Mouse (Mus musculus): ENCODE measurements around the gene Cc2d2b. TPM values are rescaled to one million over a fixed set of nuclear protein-coding genes. Genes with fewer than 3 reads are reported as not detected.

Cc2d2b gene
- polyA plus RNA-seq, 2 experiments from 2014 or later: 1.0 to 2.2 TPM

- ATAC-seq: peak; percentile 28
These were observed 13.6 kb downstream of the Cc2d2b start for GRCm38 (mm10) chr19:40762023-40762759.

- ATAC-seq: no peak
These were observed 18.6 kb downstream of the Cc2d2b start for GRCm38 (mm10) chr19:40767189-40767588.

- no peak for ATAC-seq
These were observed 20.8 kb downstream of the Cc2d2b start for GRCm38 (mm10) chr19:40769341-40769770.

- peak; percentile 14 for ATAC-seq
These were observed 39.6 kb downstream of the Cc2d2b start for GRCm38 (mm10) chr19:40788004-40788714.

- no peak for ATAC-seq
These were observed 40.1 kb downstream of the Cc2d2b start for GRCm38 (mm10) chr19:40788715-40789084.

- no peak for ATAC-seq
These were observed 56.7 kb downstream of the Cc2d2b start for GRCm38 (mm10) chr19:40805176-40805737.

GRCm38 (mm10) chr19:40809858-40810257 is 61.3 kb downstream of the Cc2d2b start:
- peak; percentile 84 for ATAC-seq

- ATAC-seq: no peak
These were observed 63.3 kb downstream of the Cc2d2b start for GRCm38 (mm10) chr19:40811840-40812239.

GRCm38 (mm10) chr19:40812778-40813177 is 64.2 kb downstream of the Cc2d2b start:
- no peak for ATAC-seq

GRCm38 (mm10) chr19:40813385-40813784 is 64.8 kb downstream of the Cc2d2b start:
- ATAC-seq: no peak

- ATAC-seq: no peak
These were observed 67.2 kb downstream of the Cc2d2b start for GRCm38 (mm10) chr19:40815645-40816183.

GRCm38 (mm10) chr19:40817901-40818532 is 69.5 kb downstream of the Cc2d2b start:
- ATAC-seq: no peak

GRCm38 (mm10) chr19:40818764-40819163 is 70.2 kb downstream of the Cc2d2b start:
- ATAC-seq: peak; percentile 90

GRCm38 (mm10) chr19:40821306-40821825 is 72.8 kb downstream of the Cc2d2b start:
- ATAC-seq: no peak

- ATAC-seq: no peak
These were observed 77.1 kb downstream of the Cc2d2b start for GRCm38 (mm10) chr19:40825636-40826035.

GRCm38 (mm10) chr19:40826735-40827134 is 78.2 kb downstream of the Cc2d2b start:
- no peak for ATAC-seq

- ATAC-seq: no peak
These were observed 81.6 kb downstream of the Cc2d2b start for GRCm38 (mm10) chr19:40830198-40830597.

- peak; percentile 85 for ATAC-seq
These were observed 82.3 kb downstream of the Cc2d2b start, which contains the start of gene Ccnj for GRCm38 (mm10) chr19:40830703-40831415. Ccnj (plus strand) TSS chr19:40831279.

GRCm38 (mm10) chr19:40831416-40832201 is 83.1 kb downstream of the Cc2d2b start:
- peak; percentile 29 for ATAC-seq

GRCm38 (mm10) chr19:40832361-40832760 is 83.8 kb downstream of the Cc2d2b start:
- no peak for ATAC-seq

- ATAC-seq: no peak
These were observed 85.9 kb downstream of the Cc2d2b start for GRCm38 (mm10) chr19:40834436-40834835.

Measured in activated CD4-positive, CD25-positive, alpha-beta regulatory T cell, adult 4 months (primary cell).